Mouse (Mus musculus) heart, postnatal 0 days (tissue): Measurements from ENCODE around the gene Mns1.

Experiments
- CTCF ChIP-seq: IDR thresholded peaks from 2 replicates; pipeline ENCODE4 v1.5.1; 2016; ENCODE audit warnings: antibody characterized with exemption, control low read depth, low read depth
- EP300 ChIP-seq: IDR thresholded peaks from 2 replicates; pipeline ENCODE4 v1.6.1; 2016; ENCODE audit warnings: antibody characterized with exemption, low read depth

DNA sequence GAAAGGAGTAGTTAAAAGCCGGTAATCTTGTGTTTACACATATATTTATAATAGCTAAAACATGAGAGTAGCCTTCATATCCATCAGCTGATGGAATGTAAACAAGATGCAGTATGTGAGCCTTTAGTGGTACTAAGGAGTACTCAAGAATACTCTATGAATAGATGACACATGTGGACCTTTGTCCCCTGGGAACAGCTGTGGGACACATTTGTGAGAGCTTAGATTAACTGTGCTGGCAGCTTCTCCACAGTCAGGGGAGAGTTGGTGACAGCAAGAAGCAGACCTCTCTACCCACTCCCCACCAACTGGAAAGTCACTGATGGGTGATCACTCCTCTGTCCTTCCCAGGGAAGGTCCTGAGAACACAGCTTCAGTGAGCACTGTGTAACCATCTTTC is 12.6 kb downstream of the Mns1 start:
- TF ChIP-seq CTCF, result no peak
- TF ChIP-seq EP300, result no peak
